Mouse (Mus musculus) liver, postnatal 0 days (tissue): Measurements from ENCODE around the gene Atxn3. TPM values are rescaled to one million over a fixed set of nuclear protein-coding genes. Genes with fewer than 3 reads are reported as not detected.
"Not testable (repeated sequence)": the region's sequence is repeated elsewhere in the genome, so short reads cannot be mapped to it uniquely, and the experiment has no call there.

Source experiments
- ATAC-seq: fragments of 200-750 bp; cut with Nextera tagmentation; 2 replicates; pipeline ENCODE4 v1.8.0; 2017; ENCODE audit warnings: mild to moderate bottlenecking, moderate library complexity
- DNase-seq: peaks from one replicate; pipeline ENCODE4 v3.0.0-alpha.2; 2016
- H3K27ac ChIP-seq: fragments of 300-500 bp; sonication (generic); 2 replicates; pipeline ENCODE4 v1.5.1; 2014; ENCODE audit warnings: antibody characterized with exemption, moderate library complexity, mild to moderate bottlenecking, low read depth
- H3K27me3 ChIP-seq: fragments of 300-500 bp; sonication (generic); 2 replicates; pipeline ENCODE4 v1.6.1; 2014; ENCODE audit warnings: low read length, control low read depth, mixed read lengths; ENCODE audit not compliant: insufficient read depth
- H3K36me3 ChIP-seq: fragments of 300-500 bp; sonication (generic); replicated peaks from 2 replicates; pipeline ENCODE4 v1.6.1; 2014; ENCODE audit warnings: mild to moderate bottlenecking, control low read depth, low read length, moderate library complexity, mixed read lengths; ENCODE audit not compliant: insufficient read depth
- H3K4me1 ChIP-seq: fragments of 300-500 bp; sonication (generic); 2 replicates; pipeline ENCODE4 v1.6.1; 2014; ENCODE audit warnings: antibody characterized with exemption, mild to moderate bottlenecking, control low read depth; ENCODE audit not compliant: insufficient read depth
- H3K4me2 ChIP-seq: fragments of 300-500 bp; sonication (generic); 2 replicates; pipeline ENCODE4 v1.6.1; 2014; ENCODE audit warnings: low read depth, mild to moderate bottlenecking, low read length, moderate library complexity, mixed read lengths
- H3K4me3 ChIP-seq: fragments of 300-500 bp; sonication (generic); 2 replicates; pipeline ENCODE4 v1.5.1; 2014; ENCODE audit warnings: low read depth, low read length
- H3K9ac ChIP-seq: fragments of 300-500 bp; sonication (generic); replicated peaks from 2 replicates; pipeline ENCODE4 v1.6.1; 2014; ENCODE audit warnings: mild to moderate bottlenecking, moderate library complexity
- H3K9me3 ChIP-seq: fragments of 300-500 bp; sonication (generic); 2 replicates; pipeline ENCODE4 v1.6.1; 2016; ENCODE audit warnings: mild to moderate bottlenecking, control low read depth, low read length, mixed read lengths
- CTCF ChIP-seq: sonication (generic); IDR thresholded peaks from 2 replicates; pipeline ENCODE4 v1.5.1; 2016; ENCODE audit warnings: antibody characterized with exemption, low read depth
- EP300 ChIP-seq: IDR thresholded peaks from 2 replicates; pipeline ENCODE4 v1.6.1; 2016; ENCODE audit warnings: antibody characterized with exemption, low read depth, mild to moderate bottlenecking
- WGBS: fragments of 180-500 bp; shearing (Covaris S2); extraction: QIAGEN DNeasy Blood & Tissue Kit; methylation state at CpG from one replicate; pipeline ENCODE4 v1.1.7; 2014; ENCODE audit not compliant: insufficient replicate concordance; 5-methylcytosine and 5-hydroxymethylcytosine counted together
- polyA plus RNA-seq: library from polyadenylated mRNA; unstranded; fragments of >200 nt; fragmentation: Nextera tagmentation; extraction: Ambion mirVana; gene quantifications from 2 replicates; pipeline ENCODE4 v1.2.1, GENCODE M21; 2015

Gene Atxn3
- polyA plus RNA-seq, 1 experiment from 2014 or later: 7.6 TPM

GRCm38 (mm10) chr12:101972230-101972629, 14.2 kb upstream of the Atxn3 start:
- no peaks in the 10 kb centered on the region for H3K9me3 ChIP-seq
- no peak for TF ChIP-seq EP300
- no peak for TF ChIP-seq CTCF
- 90% methylated on average over 3 of the region's 3 CpGs for WGBS
- peaks cover 17% of the 10 kb centered on the region for H3K36me3 ChIP-seq
- no peak overlapping the region for H3K4me2 ChIP-seq
- no peak for ATAC-seq
- H3K4me1 ChIP-seq: peaks cover 13% of the 10 kb centered on the region
- no peaks in the 10 kb centered on the region for H3K27me3 ChIP-seq
- DNase-seq: no peak
- no peak overlapping the region for H3K9ac ChIP-seq
- H3K27ac ChIP-seq: no peak overlapping the region
- H3K4me3 ChIP-seq: no peak overlapping the region

- Histone ChIP-seq H3K9ac (no peak overlapping the region), H3K27me3 (no peaks in the 10 kb centered on the region), H3K9me3 (no peaks in the 10 kb centered on the region), H3K4me1 (peaks cover 6% of the 10 kb centered on the region), H3K4me2 (no peak overlapping the region), H3K27ac (no peak overlapping the region), H3K4me3 (no peak overlapping the region), H3K36me3 (peaks cover 21% of the 10 kb centered on the region)
- no peak for TF ChIP-seq CTCF
- no peak for TF ChIP-seq EP300
- DNase-seq: no peak
- WGBS: 87% methylated on average over 2 of the region's 2 CpGs
- no peak for ATAC-seq
These were observed 13.3 kb upstream of the Atxn3 start for GRCm38 (mm10) chr12:101971311-101971710.

DNA sequence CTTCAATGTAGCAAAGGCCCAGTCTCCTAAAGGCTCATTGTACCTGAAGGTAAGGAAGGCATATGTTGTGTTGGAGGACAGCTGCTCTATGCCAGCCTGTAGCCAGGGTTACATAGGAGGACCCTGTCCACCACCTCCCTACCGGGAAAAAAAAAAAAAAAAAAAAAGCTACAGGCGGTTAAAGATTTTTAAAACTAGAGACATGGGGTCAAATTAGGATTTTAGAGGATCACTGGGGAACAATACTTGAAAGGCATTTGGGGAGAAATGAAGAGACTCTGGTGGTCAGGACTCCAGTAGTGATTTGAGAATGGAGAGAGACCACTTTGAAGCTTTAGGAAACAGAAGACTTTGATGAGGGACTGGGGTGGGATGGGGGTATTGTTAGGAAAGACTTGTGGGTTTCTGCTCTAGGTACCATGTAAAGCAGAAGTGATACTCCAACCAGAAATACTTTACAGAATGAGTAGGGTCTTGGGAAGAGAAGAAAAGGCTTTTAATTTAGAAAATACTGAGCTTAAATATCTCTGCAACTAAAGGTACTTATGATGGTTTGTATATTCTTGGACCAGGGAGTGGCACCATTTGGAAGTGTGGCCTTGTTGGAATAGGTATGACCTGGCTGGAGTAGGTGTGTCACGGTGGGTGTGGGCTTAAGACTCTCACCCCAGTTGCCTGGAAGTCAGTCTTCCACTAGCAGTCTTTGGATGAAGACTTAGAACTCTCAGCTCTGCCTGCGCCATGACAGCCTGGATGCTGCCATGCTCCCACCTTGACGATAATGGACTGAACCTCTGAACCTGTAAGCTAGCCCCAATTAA, 1.1 kb upstream of the Atxn3 start:
- DNase-seq, H3K36me3 ChIP-seq, H3K9me3 ChIP-seq, H3K27me3 ChIP-seq, ATAC-seq: not testable (repeated sequence)
- H3K4me1 ChIP-seq: peaks cover 11% of the 10 kb centered on the region
- H3K27ac ChIP-seq: peak overlapping the region; percentile 61; the same call in 1 of the 2 replicates
- H3K9ac ChIP-seq: 0 out of 2 replicates have a peak overlapping the region, but pooled peaks have one; percentile 0
- H3K4me2 ChIP-seq: peak overlapping the region; percentile 84
- H3K4me3 ChIP-seq: peak overlapping the region; percentile 36; the same call in 1 of the 2 replicates
- 73% methylated on average over 5 of the region's 5 CpGs for WGBS

DNA sequence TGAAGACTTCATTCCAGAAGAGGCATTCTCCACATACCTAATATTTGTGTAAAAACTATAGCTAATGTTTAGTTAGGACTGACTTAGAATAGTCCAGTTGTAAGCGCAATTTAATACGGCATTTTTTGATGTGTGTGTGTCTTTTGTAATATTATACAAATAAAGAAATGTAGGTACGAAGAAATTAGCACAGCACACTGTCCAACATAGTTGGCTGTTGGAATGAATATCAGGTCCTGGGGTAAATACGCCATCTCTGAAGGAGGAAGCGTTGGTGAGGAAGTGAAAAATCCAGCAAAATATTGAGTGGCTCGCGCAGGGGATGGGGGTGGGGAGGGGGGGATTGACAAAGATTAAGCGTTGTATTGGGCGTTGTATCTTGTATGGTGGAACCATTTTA, 510 bp upstream of the Atxn3 start:
- Histone ChIP-seq H3K4me1 (peaks cover 11% of the 10 kb centered on the region), H3K4me3 (peak overlapping the region; percentile 36), H3K27me3 (no peaks in the 10 kb centered on the region), H3K9ac (0 out of 2 replicates have a peak overlapping the region, but pooled peaks have one; percentile 0), H3K36me3 (no peaks in the 10 kb centered on the region), H3K9me3 (no peaks in the 10 kb centered on the region), H3K4me2 (peak overlapping the region; percentile 84), H3K27ac (peak overlapping the region; percentile 61)
- no peak for DNase-seq
- WGBS: 28% methylated on average over 9 of the region's 9 CpGs
- ATAC-seq: no peak
- TF ChIP-seq EP300 (no peak), CTCF (no peak)

DNA sequence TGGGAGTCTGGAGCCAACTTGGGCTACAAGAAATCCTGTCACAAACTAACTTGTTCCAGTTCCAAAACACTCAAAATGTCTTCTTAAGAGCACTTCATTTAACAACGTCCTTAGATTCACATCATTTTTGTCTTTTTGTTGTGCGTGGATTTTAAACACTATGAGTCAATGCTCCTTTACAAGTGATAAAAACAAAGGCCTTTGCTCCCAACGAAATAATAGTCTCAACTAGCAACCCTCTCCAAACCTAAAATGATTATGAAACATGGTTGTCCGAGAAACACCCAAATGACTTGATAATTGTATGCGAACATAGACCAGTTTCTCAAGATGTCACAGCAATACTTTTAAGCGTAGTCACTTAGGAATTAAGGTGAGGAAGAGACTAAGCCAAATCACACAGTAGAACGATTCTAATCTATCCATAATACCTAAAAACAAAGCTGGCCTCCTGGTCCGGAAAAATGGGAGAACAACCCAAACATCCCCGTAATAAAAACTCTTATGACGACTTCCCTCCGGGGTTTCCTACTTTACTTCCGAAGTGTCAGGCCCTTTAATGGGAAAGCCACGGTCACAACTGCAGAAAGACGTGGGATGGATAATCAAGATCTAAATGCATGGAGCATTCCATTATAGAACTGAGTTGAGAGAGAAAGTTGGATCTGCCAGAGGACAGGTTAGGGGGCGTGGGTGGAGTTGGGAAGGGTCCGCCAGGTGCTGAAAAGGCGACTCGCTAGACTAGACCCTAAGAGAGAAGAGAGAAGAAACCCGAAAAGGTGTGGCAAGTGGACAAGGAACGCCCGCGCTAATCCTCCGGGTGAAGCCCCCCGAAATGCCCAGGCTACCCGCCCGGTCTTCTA, 736 bp downstream of the Atxn3 start:
- ATAC-seq (peak; percentile 10; the same call in 1 of the 2 replicates), DNase-seq (no peak)
- no peaks in the 10 kb centered on the region for H3K9me3 ChIP-seq
- 8% methylated on average over 25 of the region's 26 CpGs for WGBS
- peak overlapping the region; percentile 90 for H3K9ac ChIP-seq
- H3K4me2 ChIP-seq: peak overlapping the region; percentile 84
- H3K4me3 ChIP-seq: peak overlapping the region; percentile 91
- peak overlapping the region; percentile 86 for H3K27ac ChIP-seq
- H3K27me3 ChIP-seq: no peaks in the 10 kb centered on the region
- no peaks in the 10 kb centered on the region for H3K36me3 ChIP-seq
- peaks cover 11% of the 10 kb centered on the region for H3K4me1 ChIP-seq
- TF ChIP-seq EP300 (no peak), CTCF (no peak)

DNA sequence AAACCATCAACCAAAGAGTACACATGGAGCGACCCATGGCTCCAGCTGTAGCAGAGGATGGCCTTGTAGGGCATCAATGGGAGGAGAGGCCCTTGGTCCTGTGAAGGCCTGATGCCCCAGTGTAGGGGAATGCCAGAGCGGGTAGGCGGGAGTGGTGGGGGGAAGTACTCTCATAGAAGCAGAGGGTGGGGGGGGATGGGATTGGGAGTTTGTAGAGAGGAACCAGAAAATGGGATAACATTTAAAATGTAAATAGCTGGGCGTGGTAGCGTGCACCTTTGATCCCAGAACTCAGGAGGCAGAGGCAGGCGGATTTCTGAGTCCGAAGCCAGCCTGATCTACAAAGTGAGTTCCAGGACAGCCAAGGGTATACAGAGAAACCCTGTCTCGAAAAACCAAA, 2.2 kb downstream of the Atxn3 start:
- H3K4me2 ChIP-seq, H3K4me3 ChIP-seq, H3K27me3 ChIP-seq, H3K27ac ChIP-seq, H3K9me3 ChIP-seq, H3K9ac ChIP-seq, DNase-seq, H3K36me3 ChIP-seq, ATAC-seq: not testable (repeated sequence)
- 95% methylated on average over 8 of the region's 8 CpGs for WGBS
- H3K4me1 ChIP-seq: peaks cover 11% of the 10 kb centered on the region
